Mouse (Mus musculus): Measurements from ENCODE around the gene Gabpb1.
A peak's percentile ranks its signal among the peaks of the same experiment; 100 is the strongest.

Gene Gabpb1

GRCm38 (mm10) chr2:126682333-126682732 is 6.2 kb upstream of the Gabpb1 start:
- Histone ChIP-seq H3K27me3 (ENCODE audit: insufficient read depth, low read length) (no peaks in the 10 kb centered on the region), H3K4me1 (replicated peaks; ENCODE audit: low read depth, low read length) (peaks cover 15% of the 10 kb centered on the region), H3K4me3 (replicated peaks; ENCODE audit: low read length) (no peak overlapping the region), H3K9me3 (ENCODE audit: low read length) (no peaks in the 10 kb centered on the region), H3K36me3 (ENCODE audit: insufficient read depth, low read length) (no peaks in the 10 kb centered on the region)
- TF ChIP-seq NANOG (IDR thresholded peaks at IDR 0.05; ENCODE audit: borderline replicate concordance, low read length) = no peak
- no peak for TF ChIP-seq CTCF (conservative IDR thresholded peaks at IDR 0.05; ENCODE audit: low read length)
- TF ChIP-seq POU5F1 (IDR thresholded peaks at IDR 0.05; ENCODE audit: borderline replicate concordance, low read length) = no peak

GRCm38 (mm10) chr2:126677366-126677765 is 1.2 kb upstream of the Gabpb1 start:
- peaks cover 10% of the 10 kb centered on the region; the same call in 1 of the 2 replicates for H3K36me3 ChIP-seq (ENCODE audit: insufficient read depth, low read length)

GRCm38 (mm10) chr2:126675169-126676121 is 692 bp downstream of the Gabpb1 start:
- H3K9me3 ChIP-seq (ENCODE audit: low read length) = no peaks in the 10 kb centered on the region
- peaks cover 60% of the 10 kb centered on the region for H3K4me1 ChIP-seq (replicated peaks; ENCODE audit: low read depth, low read length)
- TF ChIP-seq NANOG (IDR thresholded peaks at IDR 0.05; ENCODE audit: borderline replicate concordance, low read length) (no peak), CTCF (conservative IDR thresholded peaks at IDR 0.05; ENCODE audit: low read length) (no peak), POU5F1 (IDR thresholded peaks at IDR 0.05; ENCODE audit: borderline replicate concordance, low read length) (no peak)
- peak overlapping the region; percentile 94 for H3K4me3 ChIP-seq (replicated peaks; ENCODE audit: low read length)
- H3K27me3 ChIP-seq (ENCODE audit: insufficient read depth, low read length) = no peaks in the 10 kb centered on the region
- peaks cover 10% of the 10 kb centered on the region; the same call in 1 of the 2 replicates for H3K36me3 ChIP-seq (ENCODE audit: insufficient read depth, low read length)

More at GRCm38 (mm10) chr2:126677366-126677765, 1.2 kb upstream of the Gabpb1 start:
- Histone ChIP-seq H3K4me3 (replicated peaks; ENCODE audit: low read length) (no peak overlapping the region), H3K27me3 (ENCODE audit: insufficient read depth, low read length) (no peaks in the 10 kb centered on the region), H3K4me1 (replicated peaks; ENCODE audit: low read depth, low read length) (peaks cover 43% of the 10 kb centered on the region), H3K9me3 (ENCODE audit: low read length) (no peaks in the 10 kb centered on the region)
- TF ChIP-seq POU5F1 (IDR thresholded peaks at IDR 0.05; ENCODE audit: borderline replicate concordance, low read length) (no peak), CTCF (conservative IDR thresholded peaks at IDR 0.05; ENCODE audit: low read length) (no peak), NANOG (IDR thresholded peaks at IDR 0.05; ENCODE audit: borderline replicate concordance, low read length) (no peak)

- peaks cover 10% of the 10 kb centered on the region; the same call in 1 of the 2 replicates for H3K36me3 ChIP-seq (ENCODE audit: insufficient read depth, low read length)
- H3K27me3 ChIP-seq (ENCODE audit: insufficient read depth, low read length) = no peaks in the 10 kb centered on the region
- peaks cover 66% of the 10 kb centered on the region for H3K4me1 ChIP-seq (replicated peaks; ENCODE audit: low read depth, low read length)
- TF ChIP-seq POU5F1 (IDR thresholded peaks at IDR 0.05; ENCODE audit: borderline replicate concordance, low read length) = no peak
- TF ChIP-seq NANOG (IDR thresholded peaks at IDR 0.05; ENCODE audit: borderline replicate concordance, low read length) = no peak
- TF ChIP-seq CTCF (conservative IDR thresholded peaks at IDR 0.05; ENCODE audit: low read length) = no peak
- H3K9me3 ChIP-seq (ENCODE audit: low read length) = no peaks in the 10 kb centered on the region
- H3K4me3 ChIP-seq (replicated peaks; ENCODE audit: low read length) = peak overlapping the region; percentile 94
Measured at GRCm38 (mm10) chr2:126674441-126675168, 1.5 kb downstream of the Gabpb1 start.

GRCm38 (mm10) chr2:126673317-126674242 is 2.6 kb downstream of the Gabpb1 start:
- Histone ChIP-seq H3K27me3 (ENCODE audit: insufficient read depth, low read length) (no peaks in the 10 kb centered on the region), H3K36me3 (ENCODE audit: insufficient read depth, low read length) (peaks cover 10% of the 10 kb centered on the region; the same call in 1 of the 2 replicates), H3K4me1 (replicated peaks; ENCODE audit: low read depth, low read length) (peaks cover 64% of the 10 kb centered on the region), H3K4me3 (replicated peaks; ENCODE audit: low read length) (peak overlapping the region; percentile 94), H3K9me3 (ENCODE audit: low read length) (no peaks in the 10 kb centered on the region)
- no peak for TF ChIP-seq POU5F1 (IDR thresholded peaks at IDR 0.05; ENCODE audit: borderline replicate concordance, low read length)
- TF ChIP-seq CTCF (conservative IDR thresholded peaks at IDR 0.05; ENCODE audit: low read length) = no peak
- TF ChIP-seq NANOG (IDR thresholded peaks at IDR 0.05; ENCODE audit: borderline replicate concordance, low read length) = no peak

- Histone ChIP-seq H3K27me3 (ENCODE audit: insufficient read depth, low read length) (no peaks in the 10 kb centered on the region), H3K36me3 (ENCODE audit: insufficient read depth, low read length) (peaks cover 25% of the 10 kb centered on the region), H3K9me3 (ENCODE audit: low read length) (no peaks in the 10 kb centered on the region), H3K4me1 (replicated peaks; ENCODE audit: low read depth, low read length) (peaks cover 60% of the 10 kb centered on the region), H3K4me3 (replicated peaks; ENCODE audit: low read length) (no peak overlapping the region)
- TF ChIP-seq CTCF (conservative IDR thresholded peaks at IDR 0.05; ENCODE audit: low read length) = no peak
- no peak for TF ChIP-seq NANOG (IDR thresholded peaks at IDR 0.05; ENCODE audit: borderline replicate concordance, low read length)
Measured at GRCm38 (mm10) chr2:126668621-126669252, 7.4 kb downstream of the Gabpb1 start.

- Histone ChIP-seq H3K4me3 (replicated peaks; ENCODE audit: low read length) (no peak overlapping the region), H3K27me3 (ENCODE audit: insufficient read depth, low read length) (no peaks in the 10 kb centered on the region), H3K36me3 (ENCODE audit: insufficient read depth, low read length) (peaks cover 16% of the 10 kb centered on the region), H3K4me1 (replicated peaks; ENCODE audit: low read depth, low read length) (peaks cover 32% of the 10 kb centered on the region), H3K9me3 (ENCODE audit: low read length) (no peaks in the 10 kb centered on the region)
- TF ChIP-seq NANOG (IDR thresholded peaks at IDR 0.05; ENCODE audit: borderline replicate concordance, low read length) = no peak
- TF ChIP-seq CTCF (conservative IDR thresholded peaks at IDR 0.05; ENCODE audit: low read length) = no peak
- TF ChIP-seq POU5F1 (IDR thresholded peaks at IDR 0.05; ENCODE audit: borderline replicate concordance, low read length) = no peak
Measured at GRCm38 (mm10) chr2:126665984-126666383, 10.2 kb downstream of the Gabpb1 start.

Data from E14TG2a.4 (cell line).